Mouse (Mus musculus) brain, embryonic 14.5 days (tissue): ENCODE results near the gene Prrxl1.

ENCODE experiments used
- CTCF ChIP-seq: fragments of 200-500 bp; IDR thresholded peaks from 2 replicates; pipeline ENCODE4 v1.5.1; 2012; ENCODE audit warnings: inconsistent platforms, mild to moderate bottlenecking, moderate library complexity, borderline replicate concordance; ENCODE audit not compliant: insufficient read depth, insufficient read length; ENCODE audit errors: extremely low read depth
- POLR2A ChIP-seq: fragments of 200-500 bp; IDR thresholded peaks from 2 replicates; pipeline ENCODE4 v1.6.1; 2012; ENCODE audit warnings: mild to moderate bottlenecking, inconsistent platforms, borderline replicate concordance; ENCODE audit not compliant: poor library complexity, insufficient read depth, insufficient read length, severe bottlenecking; ENCODE audit errors: extremely low read depth

- TF ChIP-seq CTCF (no peak), POLR2A (no peak)
Measured at GRCm38 (mm10) chr14:32554860-32555526, 44.2 kb upstream of the Prrxl1 start.
